In the genomic region with DNA sequence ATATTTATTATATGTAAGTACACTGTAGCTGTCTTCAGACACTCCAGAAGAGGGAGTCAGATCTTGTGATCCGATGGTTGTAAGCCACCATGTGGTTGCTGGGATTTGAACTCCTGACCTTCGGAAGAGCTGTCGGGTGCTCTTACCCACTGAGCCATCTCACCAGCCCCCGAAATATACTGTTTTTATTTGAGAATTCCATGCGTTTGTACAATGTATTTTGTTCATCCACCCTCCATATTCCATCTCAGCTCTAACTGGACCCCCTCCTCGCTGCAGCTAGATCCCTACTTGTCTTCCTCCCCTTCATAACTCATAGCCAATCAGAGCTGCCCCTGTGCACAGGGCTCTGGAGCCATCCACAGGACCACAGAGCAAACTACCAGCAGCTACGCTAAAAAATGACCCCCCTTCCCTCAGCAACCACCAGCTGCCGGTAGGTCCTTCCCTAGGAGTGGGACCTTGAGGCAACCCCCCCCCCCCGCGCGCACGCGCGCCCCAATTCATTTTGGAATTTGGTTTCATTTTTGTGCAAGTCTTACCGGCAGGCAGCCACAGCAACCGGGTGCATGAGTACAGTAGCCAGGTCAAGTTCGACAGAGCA, we compare ENCODE assay signal across 8 mouse cellular contexts. TPM values are rescaled to one million over a fixed set of nuclear protein-coding genes. Genes with fewer than 3 reads are reported as not detected.
DNase-seq lines count a peak whose midpoint lies in the region; ATAC-seq and TF ChIP-seq lines count a peak whose summit lies in the region.

No protein-coding gene starts in this region.

- peak; percentile 26 for DNase-seq in urinary bladder, postnatal 14 days (ENCODE audit: low spot score)
- DNase-seq in urinary bladder, adult 2 months (ENCODE audit: low spot score), result no peak
- DNase-seq in embryo, embryonic 9.5 days (ENCODE audit: extremely low spot score), result peak; percentile 66
- peak; percentile 88 for DNase-seq in kidney, postnatal 0 days (ENCODE audit: low spot score)
- no peak for DNase-seq in spleen, adult 18-20 months

- no peaks in the 10 kb centered on the region for H3K27me3 ChIP-seq in heart, embryonic 14.5 days (ENCODE audit: control insufficient read depth, insufficient read depth, low read length)
- no peaks in the 10 kb centered on the region for H3K27me3 ChIP-seq in kidney, postnatal 0 days (ENCODE audit: insufficient read depth, low read length)
- H3K27me3 ChIP-seq in megakaryocyte, embryonic 14.5 days (replicated peaks), result no peaks in the 10 kb centered on the region
- H3K27me3 ChIP-seq in stomach, embryonic 16.5 days (ENCODE audit: control insufficient read depth, insufficient read depth, low read length), result no peaks in the 10 kb centered on the region

- peak overlapping the region; percentile 62 to 81 for H3K4me3 ChIP-seq in heart, embryonic 14.5 days (ENCODE audit: control insufficient read depth in 1 of 2, insufficient read depth in 1 of 2, low read depth in 1 of 2, low read length in 2 of 2)
- peak overlapping the region; percentile 57 for H3K4me3 ChIP-seq in kidney, postnatal 0 days (replicated peaks; ENCODE audit: low read depth, low read length)
- peak overlapping the region; percentile 94 for H3K4me3 ChIP-seq in megakaryocyte, embryonic 14.5 days (replicated peaks)
- H3K4me3 ChIP-seq in stomach, embryonic 16.5 days (replicated peaks; ENCODE audit: low read length), result peak overlapping the region; percentile 56

- peak overlapping the region; percentile 73 for H3K9ac ChIP-seq in heart, embryonic 14.5 days (ENCODE audit: low read length)
- peak overlapping the region; percentile 61; the same call in 1 of the 2 replicates for H3K9ac ChIP-seq in kidney, postnatal 0 days (ENCODE audit: low read depth, low read length)
- peak overlapping the region; percentile 62 for H3K9ac ChIP-seq in stomach, embryonic 16.5 days (ENCODE audit: low read length)

- H3K27ac ChIP-seq in heart, embryonic 14.5 days (replicated peaks in 1 of 2; ENCODE audit: control insufficient read depth in 1 of 2, insufficient read depth in 1 of 2, low read depth in 2 of 2, low read length in 2 of 2), result peak overlapping the region; percentile 93 to 97
- peak overlapping the region; percentile 95 for H3K27ac ChIP-seq in kidney, postnatal 0 days
- peak overlapping the region; percentile 86; the same call in 1 of the 2 replicates for H3K27ac ChIP-seq in stomach, embryonic 16.5 days (ENCODE audit: low read length)

- ATAC-seq in heart, embryonic 14.5 days (ENCODE audit: insufficient number of reproducible peaks, insufficient read depth, low FRiP score, low read depth), result peak; percentile 34; the same call in 1 of the 2 replicates
- ATAC-seq in kidney, postnatal 0 days (replicated peaks; ENCODE audit: low FRiP score, low read depth), result peak; percentile 77
- peak; percentile 61; the same call in 1 of the 2 replicates for ATAC-seq in stomach, embryonic 16.5 days (ENCODE audit: insufficient read depth, low FRiP score)

- 0 out of 4 replicates have a peak, but pooled peaks cover 2 to 8% of the 10 kb centered on the region in 2 experiments for H3K4me1 ChIP-seq in heart, embryonic 14.5 days (ENCODE audit: control insufficient read depth in 2 of 2, insufficient read depth in 2 of 2, low read length in 2 of 2)
- no peaks in the 10 kb centered on the region for H3K4me1 ChIP-seq in kidney, postnatal 0 days (replicated peaks; ENCODE audit: insufficient read depth, low read length)
- H3K4me1 ChIP-seq in megakaryocyte, embryonic 14.5 days, result peaks cover 36% of the 10 kb centered on the region
- no peaks in the 10 kb centered on the region for H3K4me1 ChIP-seq in stomach, embryonic 16.5 days (ENCODE audit: control insufficient read depth, insufficient read depth, low read length)

- peaks cover 8% of the 10 kb centered on the region for H3K36me3 ChIP-seq in heart, embryonic 14.5 days (ENCODE audit: control insufficient read depth, insufficient read depth, low read length)
- 0 out of 2 replicates have a peak, but pooled peaks cover 8% of the 10 kb centered on the region for H3K36me3 ChIP-seq in kidney, postnatal 0 days (ENCODE audit: insufficient read depth, low read length)
- H3K36me3 ChIP-seq in megakaryocyte, embryonic 14.5 days (replicated peaks; ENCODE audit: low read length), result peaks cover 4% of the 10 kb centered on the region
- 0 out of 2 replicates have a peak, but pooled peaks cover under 1% of the 10 kb centered on the region for H3K36me3 ChIP-seq in stomach, embryonic 16.5 days (ENCODE audit: control insufficient read depth, insufficient read depth, low read length)

- WGBS in heart, embryonic 14.5 days, result 21% methylated on average over 17 of the region's 17 CpGs
- 19% methylated on average over 17 of the region's 17 CpGs for WGBS in kidney, postnatal 0 days
- 18% methylated on average over 17 of the region's 17 CpGs for WGBS in stomach, embryonic 16.5 days

- peak overlapping the region; percentile 70 for H3K4me2 ChIP-seq in heart, embryonic 14.5 days (ENCODE audit: low read length)
- H3K4me2 ChIP-seq in kidney, postnatal 0 days (ENCODE audit: low read length), result peak overlapping the region; percentile 61
- H3K4me2 ChIP-seq in stomach, embryonic 16.5 days (ENCODE audit: low read depth, low read length), result peak overlapping the region; percentile 75

- H3K9me3 ChIP-seq in heart, embryonic 14.5 days (ENCODE audit: control insufficient read depth, low read length), result no peaks in the 10 kb centered on the region
- H3K9me3 ChIP-seq in kidney, postnatal 0 days (replicated peaks; ENCODE audit: low read length), result no peaks in the 10 kb centered on the region
- no peaks in the 10 kb centered on the region for H3K9me3 ChIP-seq in megakaryocyte, embryonic 14.5 days
- H3K9me3 ChIP-seq in stomach, embryonic 16.5 days (replicated peaks; ENCODE audit: control insufficient read depth, low read length), result no peaks in the 10 kb centered on the region

- TF ChIP-seq CTCF in kidney, postnatal 0 days (IDR thresholded peaks at IDR 0.05; ENCODE audit: low read depth), result peak; percentile 43

RNA-seq across cellular contexts. Expression of gene Skil, which starts 38.7 kb away (rescaled TPM):
- polyA plus RNA-seq in urinary bladder, adult 2 months (2012; rRNA removed), result 14.0 and 15.0 TPM in 2 replicates
- 16.7 and 19.0 TPM in 2 replicates for polyA plus RNA-seq in heart, embryonic 14.5 days (2014; fragmentation: Nextera tagmentation; extraction: Ambion mirVana)
- polyA plus RNA-seq in kidney, postnatal 0 days (2015; fragmentation: Nextera tagmentation; extraction: Ambion mirVana), result 20.7 and 21.2 TPM in 2 replicates
- polyA plus RNA-seq in megakaryocyte, embryonic 14.5 days (2012; ENCODE audit: insufficient read depth, low replicate concordance), result 1.2 TPM in 1 of 2 replicates, not detected in the other
- polyA plus RNA-seq in stomach, embryonic 16.5 days (2015; fragmentation: Nextera tagmentation; extraction: Ambion mirVana), result 20.8 and 21.3 TPM in 2 replicates

Comparison
In these comparisons a context has a peak if more than half of its experiments do, and no peak if none do; other contexts are left out.
1. DNase-seq: peak in urinary bladder, postnatal 14 days (single experiment), embryo, embryonic 9.5 days (single experiment) and kidney, postnatal 0 days (single experiment); none in urinary bladder, adult 2 months (single experiment) and spleen, adult 18-20 months (0 of 2).
2. Peak in every context shown above with its lines, with median percentiles within 50 percentile points of each other: ATAC-seq, H3K27ac ChIP-seq, H3K4me2 ChIP-seq, H3K4me3 ChIP-seq and H3K9ac ChIP-seq.